9 mouse cellular contexts compared by ENCODE assay signal in the genomic region with DNA sequence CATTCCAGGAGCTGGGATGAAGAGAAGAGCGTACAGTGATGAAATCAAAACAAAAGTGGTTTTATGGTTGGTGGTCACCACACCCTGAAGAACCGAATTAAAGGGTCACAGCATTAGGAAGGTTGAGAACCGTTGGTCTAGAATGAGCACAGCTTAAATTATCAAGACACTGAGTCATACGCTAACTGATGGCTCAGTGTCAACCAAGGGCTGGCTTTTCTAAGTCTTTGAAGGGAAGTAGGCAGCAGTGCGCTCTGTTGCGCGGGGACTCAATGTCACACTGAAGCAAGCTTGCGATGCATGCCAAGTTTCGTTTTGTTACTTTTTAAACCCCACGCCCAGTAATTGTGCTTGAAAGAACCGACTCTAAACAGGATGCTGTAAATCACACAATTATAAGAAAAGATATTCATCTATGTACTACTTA.
A peak's percentile ranks its signal among the peaks of the same experiment; 100 is the strongest.
DNase-seq lines count a peak whose midpoint lies in the region; ATAC-seq and TF ChIP-seq lines count a peak whose summit lies in the region.
"Had no signal": no experiment of that assay in that cellular context is flagged by ENCODE, and none has a peak within 500 bp of the region (broad histone marks: within the 10 kb centered on the region; RNA-seq: fewer than 3 reads in every experiment).

No protein-coding gene starts in this region.

- H3K4me3 ChIP-seq in embryonic facial prominence, embryonic 14.5 days (ENCODE audit: low read depth, low read length) = no peak overlapping the region
- H3K4me3 ChIP-seq in lung, postnatal 0 days (ENCODE audit: low read depth, low read length) = no peak overlapping the region
- H3K4me3 ChIP-seq in stomach, postnatal 0 days (ENCODE audit: low read depth, low read length) = no peak overlapping the region
- H3K4me3 ChIP-seq in midbrain, embryonic 11.5 days (ENCODE audit: low read depth, low read length) = no peak overlapping the region

- no peak overlapping the region for H3K4me2 ChIP-seq in embryonic facial prominence, embryonic 14.5 days (ENCODE audit: low read depth, low read length)
- no peak overlapping the region for H3K4me2 ChIP-seq in lung, postnatal 0 days (replicated peaks; ENCODE audit: low read depth, low read length)
- H3K4me2 ChIP-seq in stomach, postnatal 0 days (replicated peaks; ENCODE audit: low read depth) = no peak overlapping the region
- H3K4me2 ChIP-seq in midbrain, embryonic 11.5 days = no peak overlapping the region

- DNase-seq in heart, adult 18-20 months = peak; percentile 58 to 81
- DNase-seq in heart, postnatal 25 days (ENCODE audit: low spot score) = no peak
- DNase-seq in CD4-positive, CD25-positive, alpha-beta regulatory T cell, adult 2 months (ENCODE audit: low read depth, low spot score) = peak; percentile 80
- peak; percentile 23 for DNase-seq in embryonic facial prominence, embryonic 14.5 days (ENCODE audit: low spot score)
- DNase-seq in lung, postnatal 0 days (ENCODE audit: low spot score) = peak; percentile 86
- DNase-seq in stomach, postnatal 0 days (ENCODE audit: low spot score) = no peak
- DNase-seq in gastrocnemius, adult 8-10 months (ENCODE audit: low spot score in 2 of 2) = no peak
- no peak for DNase-seq in midbrain, embryonic 11.5 days (ENCODE audit: low spot score, missing footprints)

- no peak overlapping the region for H3K27ac ChIP-seq in embryonic facial prominence, embryonic 14.5 days (replicated peaks; ENCODE audit: low read depth, low read length)
- H3K27ac ChIP-seq in lung, postnatal 0 days (ENCODE audit: low read length) = no peak overlapping the region
- no peak overlapping the region for H3K27ac ChIP-seq in stomach, postnatal 0 days (replicated peaks)
- H3K27ac ChIP-seq in midbrain, embryonic 11.5 days (ENCODE audit: low read depth, low read length) = no peak overlapping the region

- H3K4me1 ChIP-seq in embryonic facial prominence, embryonic 14.5 days (ENCODE audit: control insufficient read depth, insufficient read depth, low read length) = peaks cover 26% of the 10 kb centered on the region
- H3K4me1 ChIP-seq in lung, postnatal 0 days (ENCODE audit: insufficient read depth, low read depth, low read length) = peaks cover 22% of the 10 kb centered on the region; the same call in 1 of the 2 replicates
- no peaks in the 10 kb centered on the region for H3K4me1 ChIP-seq in stomach, postnatal 0 days (replicated peaks; ENCODE audit: control insufficient read depth, insufficient read depth)
- H3K4me1 ChIP-seq in midbrain, embryonic 11.5 days (ENCODE audit: control insufficient read depth, insufficient read depth, low read length) = peaks cover 2% of the 10 kb centered on the region; the same call in 1 of the 2 replicates

- H3K9me3 ChIP-seq in embryonic facial prominence, embryonic 14.5 days (ENCODE audit: control insufficient read depth, low read length) = no peaks in the 10 kb centered on the region
- no peaks in the 10 kb centered on the region for H3K9me3 ChIP-seq in lung, postnatal 0 days (ENCODE audit: low read length)
- H3K9me3 ChIP-seq in stomach, postnatal 0 days (ENCODE audit: control insufficient read depth, low read length) = no peaks in the 10 kb centered on the region
- H3K9me3 ChIP-seq in midbrain, embryonic 11.5 days (ENCODE audit: control insufficient read depth, low read length) = no peaks in the 10 kb centered on the region

- H3K9ac ChIP-seq in embryonic facial prominence, embryonic 14.5 days (ENCODE audit: low read depth, low read length) = no peak overlapping the region
- H3K9ac ChIP-seq in lung, postnatal 0 days (replicated peaks; ENCODE audit: low read depth) = no peak overlapping the region
- H3K9ac ChIP-seq in stomach, postnatal 0 days (ENCODE audit: low read length) = no peak overlapping the region
- H3K9ac ChIP-seq in midbrain, embryonic 11.5 days (ENCODE audit: low read length) = no peak overlapping the region

- TF ChIP-seq EP300 in lung, postnatal 0 days (IDR thresholded peaks at IDR 0.05) = peak; percentile 96
- TF ChIP-seq EP300 in stomach, postnatal 0 days (optimal IDR thresholded peaks at IDR 0.05) = no peak

- ATAC-seq in embryonic facial prominence, embryonic 14.5 days (ENCODE audit: low read depth) = no peak
- peak; percentile 65 for ATAC-seq in lung, postnatal 0 days
- no peak for ATAC-seq in stomach, postnatal 0 days (ENCODE audit: low FRiP score, low TSS enrichment)
- no peak for ATAC-seq in midbrain, embryonic 11.5 days (ENCODE audit: low FRiP score)

- 83% methylated on average over 11 of the region's 11 CpGs for WGBS in embryonic facial prominence, embryonic 14.5 days
- 38% methylated on average over 11 of the region's 11 CpGs for whole genome bisulfite sequencing in lung, postnatal 0 days
- WGBS in stomach, postnatal 0 days = 56% methylated on average over 11 of the region's 11 CpGs
- WGBS in midbrain, embryonic 11.5 days = 89% methylated on average over 11 of the region's 11 CpGs

- intact Hi-C loops in heart, postnatal 25 days (cut with DNase I) = loop anchor here (2.0 kb wide), 1 partner anchor 41 kb away; no protein-coding TSS in a partner anchor

- H3K36me3 ChIP-seq in embryonic facial prominence, embryonic 14.5 days (ENCODE audit: control insufficient read depth, insufficient read depth, low read length) = no peaks in the 10 kb centered on the region
- no peaks in the 10 kb centered on the region for H3K36me3 ChIP-seq in lung, postnatal 0 days (ENCODE audit: insufficient read depth, low read length)
- H3K36me3 ChIP-seq in stomach, postnatal 0 days (ENCODE audit: control insufficient read depth, insufficient read depth, low read length) = no peaks in the 10 kb centered on the region
- no peaks in the 10 kb centered on the region for H3K36me3 ChIP-seq in midbrain, embryonic 11.5 days (ENCODE audit: control insufficient read depth, insufficient read depth, low read length)

- H3K27me3 ChIP-seq in embryonic facial prominence, embryonic 14.5 days (replicated peaks; ENCODE audit: control insufficient read depth, insufficient read depth, low read length) = no peaks in the 10 kb centered on the region
- no peaks in the 10 kb centered on the region for H3K27me3 ChIP-seq in lung, postnatal 0 days (replicated peaks; ENCODE audit: insufficient read depth, low read length)
- H3K27me3 ChIP-seq in stomach, postnatal 0 days (ENCODE audit: control insufficient read depth, insufficient read depth, low read length) = no peaks in the 10 kb centered on the region
- no peaks in the 10 kb centered on the region for H3K27me3 ChIP-seq in midbrain, embryonic 11.5 days (ENCODE audit: control insufficient read depth, insufficient read depth, low read length)
- H3K27me3 ChIP-seq: megakaryocyte, embryonic 14.5 days had no signal

- TF ChIP-seq CTCF in lung, postnatal 0 days (IDR thresholded peaks at IDR 0.05) = no peak
- TF ChIP-seq CTCF in stomach, postnatal 0 days (IDR thresholded peaks at IDR 0.05; ENCODE audit: low read depth) = no peak

Comparison
In these comparisons a context has a peak if more than half of its experiments do, and no peak if none do; other contexts are left out.
1. DNase-seq: peak in heart, adult 18-20 months (2 of 2), CD4-positive, CD25-positive, alpha-beta regulatory T cell, adult 2 months (single experiment), embryonic facial prominence, embryonic 14.5 days (single experiment) and lung, postnatal 0 days (single experiment); none in heart, postnatal 25 days (single experiment), stomach, postnatal 0 days (single experiment), gastrocnemius, adult 8-10 months (0 of 2) and midbrain, embryonic 11.5 days (single experiment).